Mouse (Mus musculus): ENCODE data around the gene 1700066M21Rik. TPM values are rescaled to one million over a fixed set of nuclear protein-coding genes. Genes with fewer than 3 reads are reported as not detected.

1700066M21Rik gene
- total RNA-seq (2012; rRNA removed) (10.8 and 11.7 TPM in 2 replicates), polyA plus RNA-seq (2012; ENCODE audit: insufficient read depth in 1 of 2, insufficient read length in 2 of 2, low read depth in 1 of 2, low replicate concordance in 2 of 2, missing spikeins in 1 of 2) (1 to 10 TPM in 1 of 2 experiments, not detected in 1; 9.9 TPM)

DNA sequence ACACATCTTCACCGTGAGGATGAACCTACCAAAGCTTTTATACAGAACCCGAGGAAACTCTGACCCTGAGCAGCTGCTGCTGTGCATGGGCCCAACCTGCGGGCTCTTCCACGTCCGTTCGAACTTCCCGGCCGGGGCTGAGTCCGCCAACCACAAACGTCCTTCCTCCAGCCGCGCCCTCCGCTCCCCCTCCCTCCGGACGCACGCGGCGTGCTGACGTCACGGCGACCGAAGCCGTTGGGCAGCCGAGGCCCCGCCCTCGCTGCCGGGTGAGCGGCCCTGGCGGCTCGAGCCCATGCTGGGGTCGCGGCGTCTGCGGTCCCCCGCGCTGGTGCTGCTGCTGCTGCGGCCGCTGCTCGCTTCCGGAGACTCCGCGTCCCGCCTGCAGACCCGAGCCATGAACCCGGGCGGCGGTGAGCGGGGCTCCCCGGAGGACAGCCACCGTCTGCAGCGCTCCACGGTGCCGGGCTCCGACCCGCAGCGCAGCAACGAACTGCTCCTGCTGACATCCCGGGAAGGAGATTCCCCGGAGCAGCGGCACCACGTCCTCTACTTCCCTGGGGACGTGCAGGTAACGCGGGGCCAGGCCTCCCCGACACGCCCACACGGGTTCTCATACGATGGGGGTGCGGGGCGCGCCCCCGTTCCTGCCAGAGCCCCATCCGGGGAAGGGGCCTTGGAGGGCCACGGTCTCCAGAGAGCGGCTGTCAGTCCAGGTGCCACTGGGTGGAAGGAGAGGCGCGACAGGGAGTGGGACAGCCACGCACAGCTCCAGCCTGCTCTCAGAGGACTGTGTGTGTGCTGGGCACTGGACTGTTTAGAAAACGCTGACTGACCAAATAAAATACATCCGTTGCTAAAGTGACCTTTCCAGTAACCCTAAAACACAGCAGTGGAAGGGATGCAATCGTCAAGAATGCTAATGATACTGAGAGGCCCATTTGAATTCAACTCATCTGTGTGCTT, at the start of gene 1700066M21Rik:
1700066M21Rik (plus strand) TSS at position 245 of the 966 bp plus-strand sequence.
- DNase-seq (ENCODE audit: low read depth, low spot score) = peak; percentile 94
- H3K4me1 ChIP-seq (ENCODE audit: control insufficient read depth in 1 of 2, insufficient read depth in 2 of 2, low read length in 2 of 2) = peaks cover 6 to 17% of the 10 kb centered on the region in 2 experiments
- H3K36me3 ChIP-seq (ENCODE audit: control insufficient read depth in 1 of 2, insufficient read depth in 2 of 2, low read length in 2 of 2) = peaks cover 4 to 26% of the 10 kb centered on the region in 2 experiments; a peak in 3 of 4 replicates
- peak within 1 kb of the TSS; percentile 90 for H3K9ac ChIP-seq (ENCODE audit: control insufficient read depth, low read depth, low read length, poor library complexity, severe bottlenecking)
- TF ChIP-seq TCF12 (IDR thresholded peaks at IDR 0.05; ENCODE audit: low read depth, low read length) = peak; percentile 61; the same call in 1 of the 2 replicates
- TF ChIP-seq SIN3A (IDR thresholded peaks at IDR 0.05; ENCODE audit: low read length) = peak; percentile 73
- peak; percentile 91 for TF ChIP-seq NELFE (IDR thresholded peaks at IDR 0.05; ENCODE audit: low read depth, low read length)
- no peak for TF ChIP-seq RAD21 (IDR thresholded peaks at IDR 0.05; ENCODE audit: low read depth, low read length)
- TF ChIP-seq ZMIZ1 (IDR thresholded peaks at IDR 0.05; ENCODE audit: low read depth, low read length) = peak; percentile 93
- peak; percentile 69 for TF ChIP-seq HCFC1 (IDR thresholded peaks at IDR 0.05; ENCODE audit: low read depth, low read length)
- no peak for TF ChIP-seq CTCF (IDR thresholded peaks at IDR 0.05 in 2 of 3, conservative IDR thresholded peaks at IDR 0.05 in 1 of 3; ENCODE audit: control insufficient read depth in 1 of 3, insufficient read depth in 1 of 3, low read depth in 2 of 3, low read length in 3 of 3, poor library complexity in 1 of 3, severe bottlenecking in 1 of 3)
- TF ChIP-seq ZC3H11A (IDR thresholded peaks at IDR 0.05; ENCODE audit: low read depth, low read length) = no peak
- peak; percentile 98 for TF ChIP-seq MAZ (IDR thresholded peaks at IDR 0.05; ENCODE audit: low read depth, low read length)
- peak; percentile 34; the same call in 1 of the 2 replicates for TF ChIP-seq KAT2A (conservative IDR thresholded peaks at IDR 0.05; ENCODE audit: low read depth, low read length)
- 0 out of 2 replicates have a peak, but pooled peaks have one; percentile 4 for TF ChIP-seq RCOR1 (IDR thresholded peaks at IDR 0.05; ENCODE audit: low read depth, low read length)
- peak; percentile 62 for TF ChIP-seq MYB (IDR thresholded peaks at IDR 0.05; ENCODE audit: low read depth, low read length)
- TF ChIP-seq UBTF (IDR thresholded peaks at IDR 0.05; ENCODE audit: borderline replicate concordance, insufficient read depth, low read depth, low read length) = no peak
- peak; percentile 91 to 99 for TF ChIP-seq POLR2A (IDR thresholded peaks at IDR 0.05; ENCODE audit: control insufficient read depth in 1 of 2, insufficient read depth in 1 of 2, low read depth in 1 of 2, low read length in 2 of 2, poor library complexity in 1 of 2)
- no peak for TF ChIP-seq MYC (IDR thresholded peaks at IDR 0.05; ENCODE audit: low read depth, low read length)
- peak in 1 of 2 experiments; percentile 16; a peak in 1 of 4 replicates for TF ChIP-seq EP300 (IDR thresholded peaks at IDR 0.05; ENCODE audit: low read depth in 1 of 2, low read length in 2 of 2)
- peak; percentile 6; the same call in 1 of the 2 replicates for TF ChIP-seq MAX (IDR thresholded peaks at IDR 0.05; ENCODE audit: low read length)
- TF ChIP-seq ETS1 (IDR thresholded peaks at IDR 0.05; ENCODE audit: low read depth, low read length) = peak; percentile 47; the same call in 1 of the 2 replicates
- no peak; the same call in 1 of the 2 replicates for TF ChIP-seq E2F4 (IDR thresholded peaks at IDR 0.05; ENCODE audit: borderline replicate concordance, low read depth, low read length)
- peak; percentile 79 for TF ChIP-seq POLR2AphosphoS2 (IDR thresholded peaks at IDR 0.05; ENCODE audit: low read length)
- no peak for TF ChIP-seq GABPA (IDR thresholded peaks at IDR 0.05; ENCODE audit: low read depth, low read length)
- TF ChIP-seq TBP (IDR thresholded peaks at IDR 0.05; ENCODE audit: low read depth, low read length) = peak; percentile 70
- TF ChIP-seq MXI1 (IDR thresholded peaks at IDR 0.05; ENCODE audit: low read depth, low read length) = peak; percentile 41
- peak within 1 kb of the TSS; percentile 76 to 88 for H3K4me3 ChIP-seq (ENCODE audit: control insufficient read depth in 1 of 2, insufficient read depth in 1 of 2, low read depth in 2 of 2, low read length in 2 of 2)
- H3K79me2 ChIP-seq (ENCODE audit: control insufficient read depth, insufficient read depth, low read length, poor library complexity) = peaks cover 11% of the 10 kb centered on the region
- no peaks in the 10 kb centered on the region for H3K9me3 ChIP-seq (replicated peaks; ENCODE audit: insufficient read depth, low read length)
- peak within 1 kb of the TSS; percentile 80 for H3K27ac ChIP-seq (ENCODE audit: control insufficient read depth, low read depth, low read length)
- no peaks in the 10 kb centered on the region for H3K27me3 ChIP-seq (ENCODE audit: control insufficient read depth in 1 of 2, insufficient read depth in 2 of 2, low read length in 2 of 2)
